Mouse (Mus musculus): ENCODE measurements at regions not wholly inside any gene's neighbourhood (a gene's known extent, or its start where the extent isn't known, plus 50 kb on each side); places are given as distances from the start of the nearest gene placed in this dataset.

GRCm38 (mm10) chr2:159950369-159950768 lies 383.6 kb downstream of the Gm826 start:
- peak; percentile 27 for DNase-seq (ENCODE audit: low read depth)

- no peak for DNase-seq (ENCODE audit: low read depth)
Measured at GRCm38 (mm10) chr2:159949046-159949445, 384.9 kb downstream of the Gm826 start.

GRCm38 (mm10) chr2:159930744-159931143 lies 403.2 kb downstream of the Gm826 start:
- no peak for DNase-seq (ENCODE audit: low read depth)

- no peak for DNase-seq (ENCODE audit: low read depth)
Measured at GRCm38 (mm10) chr2:159889701-159890100, 444.3 kb downstream of the Gm826 start.

- DNase-seq (ENCODE audit: low read depth) = no peak
Measured at GRCm38 (mm10) chr2:159884773-159885459, 449.0 kb downstream of the Gm826 start.

- no peak for DNase-seq (ENCODE audit: low read depth)
Measured at GRCm38 (mm10) chr2:159866981-159867380, 467.0 kb downstream of the Gm826 start.

- no peak for DNase-seq (ENCODE audit: low read depth)
Measured at GRCm38 (mm10) chr2:159866391-159866790, 467.6 kb downstream of the Gm826 start.

GRCm38 (mm10) chr2:159863185-159863584 lies 470.8 kb downstream of the Gm826 start:
- no peak for DNase-seq (ENCODE audit: low read depth)

GRCm38 (mm10) chr2:159853891-159854665 lies 479.9 kb downstream of the Gm826 start:
- no peak for DNase-seq (ENCODE audit: low read depth)

- no peak for DNase-seq (ENCODE audit: low read depth)
Measured at GRCm38 (mm10) chr2:159852959-159853358, 481.0 kb downstream of the Gm826 start.

- DNase-seq (ENCODE audit: low read depth) = no peak
Measured at GRCm38 (mm10) chr2:159832488-159833113, 501.4 kb downstream of the Gm826 start.

- DNase-seq (ENCODE audit: low read depth) = no peak
Measured at GRCm38 (mm10) chr2:159826417-159826816, 507.5 kb downstream of the Gm826 start.

GRCm38 (mm10) chr2:159818556-159818955 lies 515.4 kb downstream of the Gm826 start:
- DNase-seq (ENCODE audit: low read depth) = no peak

GRCm38 (mm10) chr2:159816344-159816743 lies 517.6 kb downstream of the Gm826 start:
- DNase-seq (ENCODE audit: low read depth) = no peak

Measured in fibroblast of lung, adult 2 months (primary cell).